Mouse (Mus musculus): ENCODE measurements around the gene Tbxa2r. TPM values are rescaled to one million over a fixed set of nuclear protein-coding genes. Genes with fewer than 3 reads are reported as not detected.

The Tbxa2r gene
- polyA plus RNA-seq, 1 experiment from 2014 or later: 3.7 TPM

- Histone ChIP-seq H3K4me2 (ENCODE audit: low read length) (no peak overlapping the region), H3K27me3 (ENCODE audit: control insufficient read depth, insufficient read depth, low read length) (peaks cover 31% of the 10 kb centered on the region), H3K9ac (replicated peaks; ENCODE audit: low read length) (no peak overlapping the region), H3K4me1 (ENCODE audit: control insufficient read depth, insufficient read depth, low read length) (peaks cover 18% of the 10 kb centered on the region), H3K9me3 (ENCODE audit: control insufficient read depth, low read length) (no peaks in the 10 kb centered on the region), H3K27ac (replicated peaks; ENCODE audit: low read depth, low read length) (no peak overlapping the region), H3K36me3 (ENCODE audit: control insufficient read depth, insufficient read depth, low read length) (no peaks in the 10 kb centered on the region), H3K4me3 (replicated peaks; ENCODE audit: low read depth, low read length) (no peak overlapping the region)
- ATAC-seq (ENCODE audit: low FRiP score, low TSS enrichment) (no peak), DNase-seq (peak; percentile 85)
- WGBS: 3% methylated on average over 7 of the region's 7 CpGs
These were observed 39.3 kb upstream of the Tbxa2r start for GRCm38 (mm10) chr10:81289278-81289677.

- WGBS: 65% methylated on average over 14 of the region's 14 CpGs
- peaks cover 23% of the 10 kb centered on the region for H3K4me1 ChIP-seq (ENCODE audit: control insufficient read depth, insufficient read depth, low read length)
- H3K9me3 ChIP-seq (ENCODE audit: control insufficient read depth, low read length): no peaks in the 10 kb centered on the region
- H3K27ac ChIP-seq (replicated peaks; ENCODE audit: low read depth, low read length): no peak overlapping the region
- H3K4me3 ChIP-seq (replicated peaks; ENCODE audit: low read depth, low read length): no peak overlapping the region
- no peak for ATAC-seq (ENCODE audit: low FRiP score, low TSS enrichment)
- DNase-seq: no peak
- H3K4me2 ChIP-seq (ENCODE audit: low read length): no peak overlapping the region
- peaks cover 29% of the 10 kb centered on the region for H3K27me3 ChIP-seq (ENCODE audit: control insufficient read depth, insufficient read depth, low read length)
- no peaks in the 10 kb centered on the region for H3K36me3 ChIP-seq (ENCODE audit: control insufficient read depth, insufficient read depth, low read length)
- no peak overlapping the region for H3K9ac ChIP-seq (replicated peaks; ENCODE audit: low read length)
These were observed 38.7 kb upstream of the Tbxa2r start for GRCm38 (mm10) chr10:81289811-81290210.

- ATAC-seq (ENCODE audit: low FRiP score, low TSS enrichment): no peak
- Histone ChIP-seq H3K9ac (replicated peaks; ENCODE audit: low read length) (no peak overlapping the region), H3K4me3 (replicated peaks; ENCODE audit: low read depth, low read length) (no peak overlapping the region), H3K4me2 (ENCODE audit: low read length) (0 out of 2 replicates have a peak overlapping the region, but pooled peaks have one; percentile 6), H3K4me1 (ENCODE audit: control insufficient read depth, insufficient read depth, low read length) (peaks cover 29% of the 10 kb centered on the region), H3K9me3 (ENCODE audit: control insufficient read depth, low read length) (no peaks in the 10 kb centered on the region), H3K36me3 (ENCODE audit: control insufficient read depth, insufficient read depth, low read length) (no peaks in the 10 kb centered on the region), H3K27ac (replicated peaks; ENCODE audit: low read depth, low read length) (no peak overlapping the region), H3K27me3 (ENCODE audit: control insufficient read depth, insufficient read depth, low read length) (peaks cover 22% of the 10 kb centered on the region)
- peak; percentile 33 for DNase-seq
- WGBS: 11% methylated on average over 24 of the region's 24 CpGs
These were observed 37.7 kb upstream of the Tbxa2r start for GRCm38 (mm10) chr10:81290698-81291460.

- no peak within 1 kb of the TSS for H3K4me3 ChIP-seq (replicated peaks; ENCODE audit: low read depth, low read length)
- ATAC-seq (ENCODE audit: low FRiP score, low TSS enrichment) (no peak), DNase-seq (no peak)
- H3K4me1 ChIP-seq (ENCODE audit: control insufficient read depth, insufficient read depth, low read length): peaks cover 28% of the 10 kb centered on the region
- H3K4me2 ChIP-seq (ENCODE audit: low read length): 0 out of 2 replicates have a peak within 1 kb of the TSS, but pooled peaks have one; percentile 6
- H3K9ac ChIP-seq (replicated peaks; ENCODE audit: low read length): no peak within 1 kb of the TSS
- H3K9me3 ChIP-seq (ENCODE audit: control insufficient read depth, low read length): no peaks in the 10 kb centered on the region
- WGBS: 75% methylated on average over 9 of the region's 9 CpGs
- peaks cover 22% of the 10 kb centered on the region for H3K27me3 ChIP-seq (ENCODE audit: control insufficient read depth, insufficient read depth, low read length)
- no peak within 1 kb of the TSS for H3K27ac ChIP-seq (replicated peaks; ENCODE audit: low read depth, low read length)
- no peaks in the 10 kb centered on the region for H3K36me3 ChIP-seq (ENCODE audit: control insufficient read depth, insufficient read depth, low read length)
These were observed 36.9 kb upstream of the Tbxa2r start, which contains the start of gene Tjp3 for GRCm38 (mm10) chr10:81291511-81292104. Gene Tjp3 (minus strand): TSS chr10:81291581.

GRCm38 (mm10) chr10:81292554-81293333, 35.8 kb upstream of the Tbxa2r start, which contains the start of gene Pip5k1c:
Gene Pip5k1c (plus strand): TSS chr10:81292963.
- Histone ChIP-seq H3K27ac (replicated peaks; ENCODE audit: low read depth, low read length) (peak within 1 kb of the TSS; percentile 89), H3K4me1 (ENCODE audit: control insufficient read depth, insufficient read depth, low read length) (peaks cover 28% of the 10 kb centered on the region), H3K36me3 (ENCODE audit: control insufficient read depth, insufficient read depth, low read length) (no peaks in the 10 kb centered on the region), H3K4me3 (replicated peaks; ENCODE audit: low read depth, low read length) (peak within 1 kb of the TSS; percentile 87), H3K4me2 (ENCODE audit: low read length) (peak within 1 kb of the TSS; percentile 97), H3K9me3 (ENCODE audit: control insufficient read depth, low read length) (no peaks in the 10 kb centered on the region), H3K9ac (replicated peaks; ENCODE audit: low read length) (peak within 1 kb of the TSS; percentile 82), H3K27me3 (ENCODE audit: control insufficient read depth, insufficient read depth, low read length) (peaks cover 22% of the 10 kb centered on the region)
- WGBS: under 1% methylated on average over 79 of the region's 80 CpGs
- ATAC-seq (ENCODE audit: low FRiP score, low TSS enrichment) (peak; percentile 95), DNase-seq (peak; percentile 99)

GRCm38 (mm10) chr10:81293334-81294030, 35.0 kb upstream of the Tbxa2r start:
- Histone ChIP-seq H3K27me3 (ENCODE audit: control insufficient read depth, insufficient read depth, low read length) (peaks cover 22% of the 10 kb centered on the region), H3K36me3 (ENCODE audit: control insufficient read depth, insufficient read depth, low read length) (no peaks in the 10 kb centered on the region), H3K27ac (replicated peaks; ENCODE audit: low read depth, low read length) (peak overlapping the region; percentile 89), H3K9me3 (ENCODE audit: control insufficient read depth, low read length) (no peaks in the 10 kb centered on the region), H3K4me2 (ENCODE audit: low read length) (peak overlapping the region; percentile 97), H3K4me1 (ENCODE audit: control insufficient read depth, insufficient read depth, low read length) (peaks cover 28% of the 10 kb centered on the region), H3K9ac (replicated peaks; ENCODE audit: low read length) (peak overlapping the region; percentile 82), H3K4me3 (replicated peaks; ENCODE audit: low read depth, low read length) (peak overlapping the region; percentile 87)
- ATAC-seq (ENCODE audit: low FRiP score, low TSS enrichment) (no peak), DNase-seq (no peak)
- WGBS: 3% methylated on average over 25 of the region's 25 CpGs

GRCm38 (mm10) chr10:81294442-81294841, 34.1 kb upstream of the Tbxa2r start:
- H3K4me2 ChIP-seq (ENCODE audit: low read length): peak overlapping the region; percentile 97
- ATAC-seq (ENCODE audit: low FRiP score, low TSS enrichment) (no peak), DNase-seq (no peak)
- peaks cover 28% of the 10 kb centered on the region for H3K4me1 ChIP-seq (ENCODE audit: control insufficient read depth, insufficient read depth, low read length)
- no peaks in the 10 kb centered on the region for H3K9me3 ChIP-seq (ENCODE audit: control insufficient read depth, low read length)
- WGBS: 72% methylated on average over 8 of the region's 8 CpGs
- H3K36me3 ChIP-seq (ENCODE audit: control insufficient read depth, insufficient read depth, low read length): no peaks in the 10 kb centered on the region
- H3K9ac ChIP-seq (replicated peaks; ENCODE audit: low read length): peak overlapping the region; percentile 82
- no peak overlapping the region for H3K27ac ChIP-seq (replicated peaks; ENCODE audit: low read depth, low read length)
- peak overlapping the region; percentile 87 for H3K4me3 ChIP-seq (replicated peaks; ENCODE audit: low read depth, low read length)
- H3K27me3 ChIP-seq (ENCODE audit: control insufficient read depth, insufficient read depth, low read length): peaks cover 20% of the 10 kb centered on the region

- H3K9ac ChIP-seq (replicated peaks; ENCODE audit: low read length): peak overlapping the region; percentile 82; the same call in 1 of the 2 replicates
- 94% methylated on average over 6 of the region's 6 CpGs for WGBS
- 0 out of 2 replicates have a peak overlapping the region, but pooled peaks have one; percentile 87 for H3K4me3 ChIP-seq (replicated peaks; ENCODE audit: low read depth, low read length)
These were observed 33.3 kb upstream of the Tbxa2r start for GRCm38 (mm10) chr10:81295185-81295584.

More at GRCm38 (mm10) chr10:81295185-81295584, 33.3 kb upstream of the Tbxa2r start:
- Histone ChIP-seq H3K27ac (replicated peaks; ENCODE audit: low read depth, low read length) (no peak overlapping the region), H3K36me3 (ENCODE audit: control insufficient read depth, insufficient read depth, low read length) (no peaks in the 10 kb centered on the region), H3K9me3 (ENCODE audit: control insufficient read depth, low read length) (no peaks in the 10 kb centered on the region), H3K27me3 (ENCODE audit: control insufficient read depth, insufficient read depth, low read length) (peaks cover 13% of the 10 kb centered on the region), H3K4me2 (ENCODE audit: low read length) (no peak overlapping the region), H3K4me1 (ENCODE audit: control insufficient read depth, insufficient read depth, low read length) (peaks cover 28% of the 10 kb centered on the region)
- ATAC-seq (ENCODE audit: low FRiP score, low TSS enrichment): no peak
- DNase-seq: no peak

Measured in midbrain, embryonic 14.5 days (tissue).